Mouse (Mus musculus) cerebellum, adult 2 months (tissue): ENCODE data around the gene Rnf157.
A peak's percentile ranks its signal among the peaks of the same experiment; 100 is the strongest.

Experiments used
- CTCF ChIP-seq: fragments of 200-500 bp; IDR thresholded peaks from 2 replicates; pipeline ENCODE4 v1.5.1; 2011; ENCODE audit warnings: low read depth, mild to moderate bottlenecking, control low read depth, low read length, moderate library complexity, borderline replicate concordance; ENCODE audit not compliant: insufficient read depth
- POLR2A ChIP-seq: fragments of 200-500 bp; IDR thresholded peaks from 2 replicates; pipeline ENCODE4 v1.6.1; 2011; ENCODE audit warnings: low read length, control low read depth, borderline replicate concordance; ENCODE audit not compliant: insufficient read depth

DNA sequence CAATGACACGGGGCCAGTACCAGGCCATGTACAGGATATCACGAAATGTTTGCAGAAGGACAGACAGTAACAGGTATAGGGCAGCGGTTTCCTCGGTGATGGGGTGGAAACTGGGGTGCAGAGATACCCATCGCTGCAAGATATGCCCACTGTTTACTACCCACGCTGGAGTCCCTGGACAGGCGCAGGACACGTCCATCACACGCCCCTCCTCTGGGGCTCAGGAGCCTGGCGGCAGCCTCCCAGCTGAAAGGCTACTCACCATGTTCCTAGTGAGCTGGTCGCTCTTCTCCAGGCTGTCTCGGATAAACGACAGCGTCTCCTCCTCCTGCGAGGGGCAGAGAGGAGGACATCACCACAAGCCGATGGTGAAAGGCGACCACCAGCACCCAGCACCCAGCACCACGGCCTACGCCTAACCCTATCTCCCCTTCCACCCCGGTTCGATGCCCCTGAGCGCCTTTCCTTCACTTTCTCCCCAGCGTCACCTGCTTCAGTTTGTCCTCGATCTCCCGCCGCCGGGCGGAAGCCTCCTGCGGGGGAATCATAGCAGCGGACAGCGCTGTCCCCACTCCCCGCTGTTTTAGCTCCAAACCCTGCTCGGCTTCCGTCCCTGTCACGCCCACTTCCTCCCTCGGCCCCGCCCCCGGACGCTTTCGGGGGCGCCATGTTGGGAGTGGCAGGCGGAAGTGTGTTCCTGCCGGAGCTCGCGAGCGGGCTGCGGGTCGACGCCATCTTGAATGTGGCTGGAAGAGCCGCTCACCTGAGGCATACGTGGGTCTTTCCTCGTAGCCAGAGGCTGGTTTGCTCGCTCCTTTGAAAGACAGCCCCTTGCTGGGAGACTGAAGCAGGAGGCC is 106.5 kb downstream of the Rnf157 start:
- TF ChIP-seq CTCF = no peak
- peak; percentile 79; the same call in 1 of the 2 replicates for TF ChIP-seq POLR2A
